Mouse (Mus musculus): ENCODE measurements around the gene Rbms3.

The Rbms3 gene

DNA sequence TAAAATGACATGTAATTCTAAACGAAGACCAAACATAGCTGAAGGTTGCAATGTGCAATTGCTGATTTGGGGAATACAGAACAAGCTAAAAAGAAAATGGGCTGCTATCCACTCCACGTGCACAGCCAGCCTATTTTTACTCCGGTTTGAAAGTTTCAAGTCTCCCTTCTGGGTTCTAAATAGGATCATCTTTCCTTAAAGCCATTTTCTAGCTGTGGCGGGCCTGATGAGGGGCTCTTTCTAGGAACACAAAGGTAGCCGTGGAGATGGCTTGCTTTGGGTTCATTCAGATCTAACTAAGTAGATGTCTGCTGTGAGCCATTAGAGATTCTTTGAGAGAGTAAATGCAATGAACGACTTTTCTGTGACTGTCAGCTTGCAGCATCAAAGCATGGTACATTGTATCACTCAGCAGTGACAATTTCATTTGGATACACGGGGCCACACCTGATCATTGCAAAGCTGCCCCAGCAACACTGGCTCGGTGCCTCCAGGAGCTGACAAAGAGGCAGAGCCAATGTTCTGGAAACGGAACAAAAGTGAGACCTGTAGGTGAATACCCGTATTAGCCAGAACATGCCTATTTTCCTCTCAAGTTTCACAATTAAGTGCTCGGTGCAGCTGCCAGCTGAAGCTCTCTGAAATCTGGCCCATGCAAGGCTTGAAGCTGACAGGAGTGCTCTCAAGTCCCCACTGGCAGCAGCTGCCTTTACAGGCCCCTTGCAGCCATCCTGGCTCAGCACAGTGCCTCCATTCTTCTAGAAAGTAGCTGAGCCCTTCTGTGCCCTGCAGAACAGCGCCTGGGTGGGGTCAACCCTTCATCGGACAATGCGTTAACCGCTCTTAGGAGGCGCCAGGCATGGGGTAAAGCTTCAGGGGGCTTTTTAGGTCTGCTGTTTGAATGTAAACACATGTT, 822.3 kb downstream of the Rbms3 start:
- no peak for DNase-seq

GRCm38 (mm10) chr9:116803292-116803731, 826.4 kb downstream of the Rbms3 start:
- DNase-seq = no peak

GRCm38 (mm10) chr9:116802602-116803001, 827.1 kb downstream of the Rbms3 start:
- DNase-seq = no peak

DNA sequence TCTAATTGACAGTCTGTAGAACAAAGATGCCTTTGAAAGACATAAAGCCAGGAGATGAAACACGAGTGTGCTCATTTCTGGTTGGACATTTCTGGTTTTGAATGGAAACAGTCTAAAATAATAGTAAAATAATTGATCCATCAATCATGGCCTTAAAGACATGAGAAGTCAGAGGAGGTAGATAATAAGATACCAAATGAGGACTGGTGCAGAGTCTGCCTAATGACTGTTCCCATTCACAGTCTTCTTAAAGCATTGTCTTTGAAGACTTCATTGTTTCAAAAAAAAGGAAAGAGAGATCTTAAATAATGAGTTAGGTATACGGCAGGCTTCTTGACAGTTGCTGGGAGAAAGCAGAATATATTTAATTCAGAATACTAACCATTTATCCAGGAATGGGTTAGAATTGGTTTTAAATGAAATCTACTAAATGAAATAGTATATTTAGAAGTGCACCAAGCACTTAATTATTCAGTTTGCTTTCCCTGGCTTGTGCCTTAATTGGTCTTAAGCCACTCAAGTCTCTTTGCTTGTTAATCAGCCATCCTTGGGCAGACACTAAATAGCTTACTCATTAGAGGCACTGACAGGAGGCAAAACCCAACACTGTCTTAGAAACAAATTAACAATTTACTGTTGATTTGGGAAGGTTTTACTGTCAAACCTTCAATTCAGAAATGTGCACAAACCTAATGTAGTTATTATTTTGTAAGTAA, 834.3 kb downstream of the Rbms3 start:
- no peak for DNase-seq

DNA sequence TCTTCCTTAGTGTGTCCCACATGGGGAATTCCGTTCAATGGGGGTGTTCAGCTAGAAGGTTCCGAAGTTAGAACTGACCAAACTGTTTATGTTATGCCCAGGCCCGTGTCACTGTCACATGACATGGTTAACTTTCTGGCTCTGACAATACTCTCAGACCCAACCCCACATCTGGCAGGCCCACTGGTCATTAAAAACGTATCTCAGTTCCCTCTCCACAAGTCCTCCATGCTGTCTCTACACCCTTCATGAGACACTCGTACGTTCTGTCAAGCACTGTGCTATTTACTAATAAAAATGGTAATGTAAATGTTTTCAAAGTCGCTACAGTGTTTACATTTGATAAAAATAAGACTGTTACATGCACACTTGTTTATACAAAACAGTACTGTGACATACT, 837.9 kb downstream of the Rbms3 start:
- no peak for DNase-seq

DNA sequence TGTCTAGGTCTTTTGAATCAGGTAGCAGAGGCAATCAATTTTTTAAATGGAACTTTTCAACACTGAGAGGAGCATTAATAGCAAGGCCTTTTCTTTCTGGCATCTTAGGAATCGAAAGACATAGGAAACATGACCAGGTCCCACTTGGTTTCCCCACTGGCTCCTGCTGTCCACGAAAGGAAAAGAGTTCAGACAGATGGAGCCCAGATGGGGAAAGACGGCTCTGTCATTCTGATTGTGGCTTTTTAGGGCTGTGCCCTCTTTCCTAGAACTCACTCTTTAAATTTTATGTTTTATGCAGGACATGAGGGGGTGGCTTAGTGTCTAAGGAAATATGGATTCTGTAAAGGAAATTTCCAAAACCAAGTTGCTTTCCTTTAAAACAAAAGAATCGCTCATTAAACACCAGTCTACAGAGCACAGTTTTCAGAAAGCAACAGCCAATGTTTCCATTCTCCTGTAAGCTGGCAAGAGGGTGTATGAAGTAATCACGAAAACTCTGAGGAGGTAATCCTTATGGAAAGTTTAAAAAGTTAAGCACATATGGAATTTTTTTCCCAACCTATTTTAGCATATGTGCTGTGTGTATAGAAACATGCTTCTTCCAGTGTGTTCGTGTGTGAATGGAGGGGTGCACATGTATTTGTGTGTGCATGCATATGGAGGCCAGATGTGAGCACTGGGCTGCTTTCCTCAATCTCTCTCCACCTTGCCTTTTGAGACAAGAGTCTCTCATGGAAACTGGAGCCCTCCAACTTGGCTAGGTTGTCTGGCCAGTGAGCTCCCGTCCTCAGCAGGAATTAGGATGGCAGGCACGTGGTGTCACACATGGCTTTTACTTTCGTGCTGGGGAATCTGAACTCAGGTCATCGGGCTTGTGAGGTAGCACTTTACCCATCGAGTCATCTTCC, 843.3 kb downstream of the Rbms3 start:
- DNase-seq = no peak

DNA sequence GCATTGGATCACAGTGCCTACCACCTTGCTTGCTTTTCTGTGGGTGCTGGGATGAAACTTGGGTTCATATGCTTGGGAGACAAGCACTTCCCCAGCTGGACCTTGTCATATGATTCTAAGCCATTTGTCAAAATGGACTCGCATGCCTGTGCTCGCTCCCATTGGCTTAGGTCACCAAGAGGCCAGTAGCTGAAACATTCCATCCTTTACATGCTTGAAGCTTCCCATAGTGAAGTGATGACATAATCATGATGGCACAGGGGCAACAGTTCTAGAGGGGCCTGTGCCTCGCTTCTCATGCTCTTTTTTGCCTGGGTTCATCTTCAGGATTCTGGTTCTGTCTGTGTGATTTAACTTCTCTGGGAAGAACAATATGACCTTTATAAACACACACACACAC, 857.9 kb downstream of the Rbms3 start:
- no peak for DNase-seq

- DNase-seq = no peak
Observed at GRCm38 (mm10) chr9:116769358-116770054, 860.2 kb downstream of the Rbms3 start.

DNA sequence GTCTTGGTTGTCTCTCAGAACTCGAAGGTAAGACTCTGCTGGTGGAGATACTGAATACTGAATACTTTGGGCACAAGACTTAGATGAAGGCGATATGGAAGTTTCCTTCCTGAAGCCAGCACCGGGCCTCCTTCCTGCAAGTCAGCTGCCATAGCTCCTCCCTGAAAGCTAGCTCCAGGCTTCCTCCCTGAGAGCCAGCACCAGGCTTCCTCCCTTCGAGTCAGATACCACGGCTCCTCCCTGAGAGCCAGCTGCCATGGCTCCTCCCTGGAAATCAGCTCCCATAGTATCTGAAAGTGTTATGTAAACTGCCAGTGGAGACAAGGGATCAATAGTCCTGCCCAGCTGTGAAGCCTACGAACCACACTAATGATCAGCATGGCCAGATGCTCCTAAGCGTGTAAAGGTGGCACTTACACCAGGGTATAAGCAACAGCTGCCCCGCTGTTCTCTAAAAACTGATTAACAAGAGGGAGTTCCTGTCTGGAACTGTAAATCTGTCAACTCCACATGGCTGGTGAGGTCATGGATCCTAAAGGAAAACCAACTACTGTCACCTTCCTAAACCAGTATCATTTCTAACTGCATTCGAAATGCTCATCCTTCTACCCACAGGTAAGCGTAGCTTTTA, 867.2 kb downstream of the Rbms3 start:
- no peak for DNase-seq

GRCm38 (mm10) chr9:116748857-116749584, 880.7 kb downstream of the Rbms3 start:
- DNase-seq = no peak

- DNase-seq = no peak
Observed at GRCm38 (mm10) chr9:116748346-116748745, 881.4 kb downstream of the Rbms3 start.

GRCm38 (mm10) chr9:116746871-116747270, 882.8 kb downstream of the Rbms3 start:
- no peak for DNase-seq

GRCm38 (mm10) chr9:116737786-116738185, 891.9 kb downstream of the Rbms3 start:
- DNase-seq = no peak

GRCm38 (mm10) chr9:116729172-116729571, 900.5 kb downstream of the Rbms3 start:
- DNase-seq = no peak

GRCm38 (mm10) chr9:116728655-116729054, 901.1 kb downstream of the Rbms3 start:
- DNase-seq = no peak

DNA sequence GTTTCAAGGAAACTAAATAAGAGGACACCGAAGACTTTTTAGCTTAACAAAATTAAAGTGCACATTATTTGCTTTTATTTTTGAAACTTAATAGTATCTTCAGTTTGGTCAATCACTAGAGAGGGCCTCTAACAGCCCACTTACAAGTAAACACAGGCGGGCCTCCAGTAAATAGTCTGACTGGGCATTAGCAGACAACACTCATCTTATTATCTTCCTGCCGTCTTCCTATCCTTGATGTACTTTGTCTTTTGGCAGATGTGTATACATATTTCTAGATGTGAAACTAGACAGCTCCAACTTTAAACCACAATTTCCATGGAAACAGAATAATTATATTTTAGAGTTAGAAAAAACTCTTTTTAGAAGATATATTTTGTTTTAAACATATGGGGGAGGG, 901.6 kb downstream of the Rbms3 start:
- DNase-seq = no peak

DNA sequence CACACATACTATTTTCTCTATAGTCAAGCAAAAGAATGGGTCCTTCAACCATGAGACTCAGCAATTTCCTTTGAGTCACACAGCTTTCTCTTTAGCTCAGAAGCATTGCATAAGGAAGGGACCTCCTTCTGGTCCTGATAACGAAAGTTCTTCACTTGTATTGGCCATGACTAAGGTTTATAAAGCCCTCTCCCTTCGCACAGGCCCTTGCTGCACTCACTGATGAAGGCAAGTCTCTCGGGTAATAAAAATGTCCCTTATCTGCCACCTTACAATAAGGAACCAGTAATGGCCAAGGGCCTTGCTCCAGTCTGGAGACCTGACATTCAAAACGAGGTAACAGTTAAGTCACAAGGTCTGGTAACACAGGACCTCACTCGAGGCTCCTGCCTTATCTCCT, 905.1 kb downstream of the Rbms3 start:
- DNase-seq = no peak

DNA sequence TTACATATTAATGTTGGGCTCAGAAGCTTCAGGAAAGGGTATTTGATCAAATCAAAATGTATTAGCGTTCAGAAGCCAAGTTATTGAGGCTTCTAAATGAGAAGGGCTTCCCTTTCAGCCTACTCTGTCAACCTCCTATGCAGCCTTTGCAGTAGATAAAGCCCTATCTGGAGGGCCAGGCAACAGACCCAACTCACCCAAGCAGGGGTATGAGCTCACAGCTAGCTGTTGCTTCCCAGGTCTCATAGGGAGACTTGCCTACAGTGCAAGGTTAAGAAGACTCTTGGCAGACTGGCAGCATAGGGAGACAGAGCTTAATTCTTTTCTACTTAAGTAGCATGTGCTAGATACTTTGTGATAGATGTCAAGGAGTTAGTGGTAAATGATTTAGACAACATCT, 926.6 kb downstream of the Rbms3 start:
- no peak for DNase-seq

- no peak for DNase-seq
Observed at GRCm38 (mm10) chr9:116702611-116703010, 927.1 kb downstream of the Rbms3 start.

DNA sequence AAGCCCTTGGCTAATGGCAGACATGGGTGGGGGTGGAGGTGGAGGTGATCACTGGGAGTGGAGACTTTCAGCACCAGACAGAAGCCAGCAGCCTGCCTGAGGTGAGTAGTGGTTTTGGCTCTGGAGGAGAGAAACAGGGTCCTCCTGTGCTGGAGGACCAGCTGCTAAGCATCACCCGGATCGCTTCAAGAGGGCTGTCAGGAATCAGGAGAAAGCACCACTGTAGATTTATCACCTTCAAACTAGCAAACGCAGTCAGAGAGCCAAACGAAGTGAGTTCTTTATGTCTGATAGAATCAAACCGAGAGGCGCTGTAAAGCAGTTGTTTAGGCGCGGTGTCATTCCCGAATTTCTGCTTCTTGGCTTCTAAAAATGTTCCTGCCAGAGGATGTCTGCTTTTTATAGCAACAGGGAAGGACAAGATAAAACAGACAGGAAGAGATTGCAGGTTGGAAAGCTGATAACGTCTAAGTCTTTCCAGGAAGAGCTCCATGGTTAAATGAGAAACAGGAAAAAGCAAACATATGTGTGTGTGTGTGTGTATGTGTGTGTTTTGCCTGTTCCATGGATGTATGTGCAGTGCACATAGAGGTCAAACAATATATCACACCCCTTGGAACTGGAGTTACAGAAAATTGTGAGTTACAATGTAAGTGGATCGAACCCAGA, 928.1 kb downstream of the Rbms3 start:
- DNase-seq = no peak

DNA sequence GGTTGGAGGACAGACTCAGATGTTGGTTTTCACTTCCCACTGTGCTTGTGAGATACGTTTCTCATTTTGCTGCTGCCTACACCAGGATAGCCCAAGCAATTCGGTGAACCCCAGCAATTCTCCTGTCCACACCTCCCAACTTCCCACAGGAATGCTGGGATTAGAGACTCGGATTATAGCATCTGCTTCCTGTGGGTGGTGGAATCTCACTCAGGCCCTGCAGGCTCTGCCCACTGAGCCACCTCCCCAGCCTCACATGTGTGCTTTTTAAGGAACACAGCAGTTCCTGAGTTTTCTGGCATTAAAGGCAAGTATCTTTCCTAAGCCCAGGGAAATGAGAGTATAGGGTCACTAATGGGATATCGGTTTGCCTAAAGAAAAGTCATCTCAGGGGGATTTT, 941.1 kb downstream of the Rbms3 start:
- DNase-seq = no peak

Measured in right cerebral cortex, postnatal 25 days (tissue).